Mouse (Mus musculus) heart, postnatal 0 days (tissue): ENCODE measurements at regions not wholly inside any gene's neighbourhood (a gene's known extent, or its start where the extent isn't known, plus 50 kb on each side); places are given as distances from the start of the nearest gene placed in this dataset.

Experiments
- ATAC-seq: fragments of 200-750 bp; cut with Nextera tagmentation; 2 replicates; pipeline ENCODE4 v1.8.0; 2017; ENCODE audit warnings: low read depth, moderate number of reproducible peaks, moderate library complexity; ENCODE audit not compliant: insufficient read depth
- DNase-seq: peaks from one replicate; pipeline ENCODE4 v3.0.0-alpha.2; 2016; ENCODE audit warnings: low spot score
- H3K27ac ChIP-seq: fragments of 300-500 bp; sonication (generic); 2 replicates; pipeline ENCODE4 v1.5.1; 2014; ENCODE audit warnings: low read depth, mild to moderate bottlenecking
- H3K27me3 ChIP-seq: fragments of 300-500 bp; sonication (generic); 2 replicates; pipeline ENCODE4 v1.6.1; 2014; ENCODE audit warnings: low read length, mixed read lengths; ENCODE audit not compliant: control insufficient read depth, insufficient read depth
- H3K36me3 ChIP-seq: fragments of 300-500 bp; sonication (generic); replicated peaks from 2 replicates; pipeline ENCODE4 v1.6.1; 2014; ENCODE audit warnings: low read length, mixed read lengths; ENCODE audit not compliant: control insufficient read depth, insufficient read depth
- H3K4me1 ChIP-seq: fragments of 300-500 bp; sonication (generic); 2 replicates; pipeline ENCODE4 v1.6.1; 2014; ENCODE audit warnings: antibody characterized with exemption; ENCODE audit not compliant: control insufficient read depth, insufficient read depth
- H3K4me2 ChIP-seq: fragments of 300-500 bp; sonication (generic); 2 replicates; pipeline ENCODE4 v1.6.1; 2014; ENCODE audit warnings: low read depth, mild to moderate bottlenecking, low read length, moderate library complexity
- H3K4me3 ChIP-seq: fragments of 300-500 bp; sonication (generic); 2 replicates; pipeline ENCODE4 v1.5.1; 2014; ENCODE audit warnings: low read depth, low read length
- H3K9ac ChIP-seq: fragments of 300-500 bp; sonication (generic); replicated peaks from 2 replicates; pipeline ENCODE4 v1.6.1; 2014; ENCODE audit warnings: low read depth, low read length, mixed read lengths
- H3K9me3 ChIP-seq: fragments of 300-500 bp; sonication (generic); replicated peaks from 2 replicates; pipeline ENCODE4 v1.6.1; 2016; ENCODE audit warnings: low read length; ENCODE audit not compliant: control insufficient read depth
- CTCF ChIP-seq: IDR thresholded peaks from 2 replicates; pipeline ENCODE4 v1.5.1; 2016; ENCODE audit warnings: antibody characterized with exemption, control low read depth, low read depth
- EP300 ChIP-seq: IDR thresholded peaks from 2 replicates; pipeline ENCODE4 v1.6.1; 2016; ENCODE audit warnings: antibody characterized with exemption, low read depth
- WGBS: fragments of 180-500 bp; shearing (Covaris S2); extraction: QIAGEN DNeasy Blood & Tissue Kit; methylation state at CpG from one replicate; pipeline ENCODE4 v1.1.7; 2014; 5-methylcytosine and 5-hydroxymethylcytosine counted together

GRCm38 (mm10) chr2:61105169-61105568, 142.2 kb upstream of the Rbms1 start:
- DNase-seq = no peak
- no peak overlapping the region for H3K9ac ChIP-seq
- H3K9me3 ChIP-seq = no peaks in the 10 kb centered on the region
- H3K4me1 ChIP-seq = peaks cover 10% of the 10 kb centered on the region; the same call in 1 of the 2 replicates
- H3K4me3 ChIP-seq = no peak overlapping the region
- no peak for ATAC-seq
- WGBS = 33% methylated on average over 6 of the region's 6 CpGs
- H3K4me2 ChIP-seq = no peak overlapping the region
- H3K27me3 ChIP-seq = no peaks in the 10 kb centered on the region
- no peak overlapping the region for H3K27ac ChIP-seq
- TF ChIP-seq EP300 (no peak), CTCF (no peak)
- H3K36me3 ChIP-seq = no peaks in the 10 kb centered on the region

GRCm38 (mm10) chr2:61100854-61101253, 137.9 kb upstream of the Rbms1 start:
- Histone ChIP-seq H3K9ac (no peak overlapping the region), H3K27me3 (no peaks in the 10 kb centered on the region), H3K4me1 (no peaks in the 10 kb centered on the region), H3K36me3 (no peaks in the 10 kb centered on the region), H3K4me2 (no peak overlapping the region), H3K4me3 (no peak overlapping the region), H3K27ac (no peak overlapping the region), H3K9me3 (no peaks in the 10 kb centered on the region)
- no peak for ATAC-seq
- no peak for DNase-seq
- WGBS = 57% methylated on average over 4 of the region's 4 CpGs
- TF ChIP-seq CTCF (no peak), EP300 (no peak)

GRCm38 (mm10) chr2:61088501-61088900, 125.5 kb upstream of the Rbms1 start:
- no peak for ATAC-seq
- H3K4me1 ChIP-seq = 0 out of 2 replicates have a peak, but pooled peaks cover 6% of the 10 kb centered on the region
- H3K27ac ChIP-seq = no peak overlapping the region
- H3K4me2 ChIP-seq = no peak overlapping the region
- no peak overlapping the region for H3K9ac ChIP-seq
- DNase-seq = no peak
- no peak overlapping the region for H3K4me3 ChIP-seq
- no peaks in the 10 kb centered on the region for H3K27me3 ChIP-seq
- no peaks in the 10 kb centered on the region for H3K36me3 ChIP-seq
- TF ChIP-seq EP300 (no peak), CTCF (no peak)
- no peaks in the 10 kb centered on the region for H3K9me3 ChIP-seq

- 60% methylated on average over 3 of the region's 3 CpGs for WGBS
- Histone ChIP-seq H3K36me3 (no peaks in the 10 kb centered on the region), H3K27me3 (no peaks in the 10 kb centered on the region), H3K9ac (no peak overlapping the region), H3K4me2 (no peak overlapping the region), H3K27ac (no peak overlapping the region), H3K4me1 (0 out of 2 replicates have a peak, but pooled peaks cover 6% of the 10 kb centered on the region), H3K9me3 (no peaks in the 10 kb centered on the region), H3K4me3 (no peak overlapping the region)
- TF ChIP-seq EP300 (no peak), CTCF (no peak)
- DNase-seq (no peak), ATAC-seq (no peak)
Measured at GRCm38 (mm10) chr2:61084835-61085234, 121.8 kb upstream of the Rbms1 start.

GRCm38 (mm10) chr2:61083100-61083499, 120.1 kb upstream of the Rbms1 start:
- Histone ChIP-seq H3K36me3 (no peaks in the 10 kb centered on the region), H3K27ac (no peak overlapping the region), H3K4me2 (no peak overlapping the region), H3K9me3 (no peaks in the 10 kb centered on the region), H3K4me1 (0 out of 2 replicates have a peak, but pooled peaks cover 6% of the 10 kb centered on the region), H3K27me3 (no peaks in the 10 kb centered on the region), H3K4me3 (no peak overlapping the region), H3K9ac (no peak overlapping the region)
- WGBS = 92% methylated on average over 1 of the region's 1 CpGs
- no peak for ATAC-seq
- DNase-seq = no peak
- TF ChIP-seq EP300 (no peak), CTCF (no peak)

GRCm38 (mm10) chr2:61082640-61083039, 119.6 kb upstream of the Rbms1 start:
- ATAC-seq (no peak), DNase-seq (no peak)
- H3K4me2 ChIP-seq = no peak overlapping the region
- H3K9me3 ChIP-seq = no peaks in the 10 kb centered on the region
- no peak overlapping the region for H3K27ac ChIP-seq
- no peaks in the 10 kb centered on the region for H3K36me3 ChIP-seq
- TF ChIP-seq EP300 (no peak), CTCF (no peak)
- H3K4me1 ChIP-seq = 0 out of 2 replicates have a peak, but pooled peaks cover 6% of the 10 kb centered on the region
- H3K9ac ChIP-seq = no peak overlapping the region
- no peaks in the 10 kb centered on the region for H3K27me3 ChIP-seq
- no peak overlapping the region for H3K4me3 ChIP-seq
